Mouse (Mus musculus): ENCODE data around the gene Tas2r134.

Tas2r134 gene

GRCm38 (mm10) chr2:51652086-51652485 lies 24.8 kb downstream of the Tas2r134 start:
- no peak for DNase-seq (ENCODE audit: low read depth, low spot score)

DNA sequence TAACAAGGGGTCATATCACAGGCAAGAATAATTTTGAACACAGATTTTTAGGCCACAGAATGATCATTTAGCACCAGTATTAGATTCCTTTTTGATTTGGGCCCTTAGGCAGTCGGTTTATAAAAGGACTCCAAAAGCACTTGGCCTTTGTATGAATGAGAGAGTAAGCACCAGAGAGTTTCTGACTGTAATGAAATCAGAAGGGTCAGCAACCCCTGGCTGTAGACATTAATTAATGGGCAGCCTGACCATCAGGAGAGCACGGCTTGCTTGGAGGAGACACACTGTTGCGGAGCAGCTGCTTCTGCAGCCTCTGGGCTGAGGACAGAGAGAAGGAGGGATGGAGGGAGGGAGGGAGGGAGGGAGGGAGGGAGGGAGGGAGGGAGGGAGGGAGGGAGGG lies 30.4 kb downstream of the Tas2r134 start:
- no peak for DNase-seq (ENCODE audit: low read depth, low spot score)

DNA sequence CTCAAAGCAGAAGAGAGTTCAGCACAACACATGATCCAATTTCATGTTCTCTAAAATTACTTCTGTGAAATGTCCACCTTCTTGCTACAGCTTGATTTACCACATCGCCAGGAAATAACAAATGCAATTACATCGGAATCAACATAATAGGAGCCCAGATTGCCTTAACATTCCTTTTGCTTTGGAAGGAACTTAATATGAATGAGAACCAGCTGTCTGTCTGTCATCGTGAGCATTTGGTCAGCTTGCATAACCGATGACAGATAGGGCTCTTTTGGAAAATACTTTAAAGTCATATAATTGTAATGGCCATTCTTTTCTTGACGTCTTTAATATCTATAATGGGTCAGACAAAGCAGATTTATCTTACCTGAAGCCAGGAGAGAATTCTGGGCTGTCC lies 31.0 kb downstream of the Tas2r134 start:
- DNase-seq (ENCODE audit: low read depth, low spot score), result no peak

DNA sequence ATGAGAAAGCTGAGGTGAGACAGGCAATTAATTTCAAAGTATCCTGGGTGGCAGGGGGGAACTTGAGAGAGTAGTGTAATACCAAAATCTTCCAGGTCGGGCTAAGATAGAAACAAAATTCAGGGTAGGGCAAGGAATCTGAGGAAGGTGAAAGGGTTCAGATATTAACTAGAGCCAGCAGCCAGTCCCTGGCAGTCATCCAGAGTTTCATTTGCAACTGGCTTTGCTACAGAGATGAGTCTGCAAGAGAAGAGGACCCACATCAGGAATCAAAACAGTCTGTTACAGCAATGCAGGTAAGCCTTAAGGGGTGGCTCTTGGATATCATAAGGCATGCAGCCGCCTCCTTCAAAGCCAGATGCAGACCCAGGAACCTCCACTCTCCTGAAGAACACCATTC lies 47.0 kb downstream of the Tas2r134 start:
- DNase-seq (ENCODE audit: low read depth, low spot score), result no peak

Data from mesoderm, embryonic 11.5 days (tissue).